Mouse (Mus musculus): ENCODE measurements at regions not wholly inside any gene's neighbourhood (a gene's known extent, or its start where the extent isn't known, plus 50 kb on each side); places are given as distances from the start of the nearest gene placed in this dataset.

GRCm38 (mm10) chr4:125850300-125850699 is 174.1 kb upstream of the Csf3r start:
- no peak for TF ChIP-seq TCF12 (IDR thresholded peaks at IDR 0.05; ENCODE audit: insufficient read depth, poor library complexity, severe bottlenecking)
- no peak for TF ChIP-seq POLR2A (IDR thresholded peaks at IDR 0.05; ENCODE audit: insufficient read length, low read depth)
- TF ChIP-seq CEBPB (IDR thresholded peaks at IDR 0.05; ENCODE audit: insufficient read depth, poor library complexity, severe bottlenecking), result no peak
- no peak for TF ChIP-seq MYOD1 (IDR thresholded peaks at IDR 0.05; ENCODE audit: control insufficient read depth in 1 of 3, insufficient read length in 2 of 3, low read depth in 2 of 3)
- TF ChIP-seq E2F4 (IDR thresholded peaks at IDR 0.05; ENCODE audit: insufficient read depth), result no peak
- no peak for TF ChIP-seq MAX (IDR thresholded peaks at IDR 0.05; ENCODE audit: low read depth)
- no peak for TF ChIP-seq TCF3 (IDR thresholded peaks at IDR 0.05; ENCODE audit: insufficient read length, low read depth)
- TF ChIP-seq USF1 (IDR thresholded peaks at IDR 0.05; ENCODE audit: low read depth), result no peak
